Mouse (Mus musculus): ENCODE results near the gene Dync1li2. TPM values are rescaled to one million over a fixed set of nuclear protein-coding genes. Genes with fewer than 3 reads are reported as not detected.

Dync1li2 gene
- total and polyA plus RNA-seq, 3 experiments, result 12.7 to 22.8 (median 14.3) TPM

GRCm38 (mm10) chr8:104383977-104384376 lies 58.9 kb downstream of the Dync1li2 start:
- in situ Hi-C loops (cut with MboI; ENCODE audit: low pct_ligation_motif_present, low pct_unique_long_range_greater_than_20kb, low sequenced_read_pairs), result no loop called here
- Histone ChIP-seq H3K9me3 (replicated peaks; ENCODE audit: low read length) (no peaks in the 10 kb centered on the region), H3K27ac (ENCODE audit: insufficient read depth, low read depth) (no peak overlapping the region), H3K9ac (ENCODE audit: insufficient read depth, low read depth) (no peak overlapping the region), H3K4me1 (ENCODE audit: control insufficient read depth in 1 of 2, insufficient read depth in 2 of 2) (peaks cover 9 to 44% of the 10 kb centered on the region in 2 experiments; a peak in 3 of 4 replicates), H3K27me3 (replicated peaks) (no peaks in the 10 kb centered on the region), H3K4me2 (ENCODE audit: insufficient read depth, low read depth, poor library complexity, severe bottlenecking) (no peak overlapping the region), H3K36me3 (replicated peaks in 1 of 2; ENCODE audit: control insufficient read depth in 1 of 2, insufficient read depth in 1 of 2, low read length in 1 of 2) (no peaks in the 10 kb centered on the region), H3K4me3 (replicated peaks in 1 of 3; ENCODE audit: low read depth in 2 of 3, low read length in 2 of 3, poor library complexity in 1 of 3) (no peak overlapping the region), H3K79me2 (replicated peaks; ENCODE audit: control insufficient read depth, extremely low read depth, insufficient read depth, poor library complexity, severe bottlenecking) (no peaks in the 10 kb centered on the region)
- TF ChIP-seq CTCF (conservative IDR thresholded peaks at IDR 0.05 in 1 of 2, IDR thresholded peaks at IDR 0.05 in 1 of 2; ENCODE audit: low read depth in 2 of 2, low read length in 2 of 2), result no peak
- no peak for TF ChIP-seq ZNF384 (IDR thresholded peaks at IDR 0.05; ENCODE audit: low read depth, low read length)
- no peak for TF ChIP-seq TBP (conservative IDR thresholded peaks at IDR 0.05; ENCODE audit: low read depth, low read length)
- TF ChIP-seq RAD21 (IDR thresholded peaks at IDR 0.05; ENCODE audit: low read depth, low read length), result no peak
- no peak for TF ChIP-seq POLR2A (IDR thresholded peaks at IDR 0.05; ENCODE audit: low read depth, low read length)
- no peak for TF ChIP-seq CHD2 (IDR thresholded peaks at IDR 0.05; ENCODE audit: low read length)
- no peak for TF ChIP-seq MYC (IDR thresholded peaks at IDR 0.05; ENCODE audit: low read depth, low read length)
- TF ChIP-seq MXI1 (IDR thresholded peaks at IDR 0.05; ENCODE audit: low read depth, low read length), result no peak
- TF ChIP-seq JUN (IDR thresholded peaks at IDR 0.05; ENCODE audit: insufficient read depth, low read depth, low read length), result no peak
- TF ChIP-seq IRF4 (IDR thresholded peaks at IDR 0.05; ENCODE audit: low read depth, low read length), result no peak
- TF ChIP-seq TCF12 (IDR thresholded peaks at IDR 0.05; ENCODE audit: low read depth, low read length), result no peak
- no peak for TF ChIP-seq CHD1 (IDR thresholded peaks at IDR 0.05; ENCODE audit: low read depth, low read length)
- no peak for TF ChIP-seq KAT2A (IDR thresholded peaks at IDR 0.05; ENCODE audit: insufficient replicate concordance, low read length)
- no peak for DNase-seq (ENCODE audit: extremely low read depth)
- dilution Hi-C loops (cut with MboI; ENCODE audit: extremely low pct_ligation_motif_present, extremely low pct_unique_long_range_greater_than_20kb, low sequenced_read_pairs), result no loop called here

- Histone ChIP-seq H3K27me3 (replicated peaks) (no peaks in the 10 kb centered on the region), H3K79me2 (replicated peaks; ENCODE audit: control insufficient read depth, extremely low read depth, insufficient read depth, poor library complexity, severe bottlenecking) (no peaks in the 10 kb centered on the region), H3K9me3 (replicated peaks; ENCODE audit: low read length) (no peaks in the 10 kb centered on the region), H3K36me3 (replicated peaks in 1 of 2; ENCODE audit: control insufficient read depth in 1 of 2, insufficient read depth in 1 of 2, low read length in 1 of 2) (no peaks in the 10 kb centered on the region), H3K4me3 (replicated peaks in 1 of 3; ENCODE audit: low read depth in 2 of 3, low read length in 2 of 3, poor library complexity in 1 of 3) (no peak overlapping the region), H3K4me1 (ENCODE audit: control insufficient read depth in 1 of 2, insufficient read depth in 2 of 2) (peaks cover 9 to 44% of the 10 kb centered on the region in 2 experiments; a peak in 3 of 4 replicates), H3K27ac (ENCODE audit: insufficient read depth, low read depth) (no peak overlapping the region), H3K9ac (ENCODE audit: insufficient read depth, low read depth) (no peak overlapping the region), H3K4me2 (ENCODE audit: insufficient read depth, low read depth, poor library complexity, severe bottlenecking) (no peak overlapping the region)
- in situ Hi-C loops (cut with MboI; ENCODE audit: low pct_ligation_motif_present, low pct_unique_long_range_greater_than_20kb, low sequenced_read_pairs), result no loop called here
- DNase-seq (ENCODE audit: extremely low read depth), result no peak
- dilution Hi-C loops (cut with MboI; ENCODE audit: extremely low pct_ligation_motif_present, extremely low pct_unique_long_range_greater_than_20kb, low sequenced_read_pairs), result no loop called here
- TF ChIP-seq CHD2 (IDR thresholded peaks at IDR 0.05; ENCODE audit: low read length) (no peak), HCFC1 (IDR thresholded peaks at IDR 0.05; ENCODE audit: low read depth, low read length) (no peak), USF1 (IDR thresholded peaks at IDR 0.05; ENCODE audit: low read depth, low read length) (no peak), JUN (IDR thresholded peaks at IDR 0.05; ENCODE audit: insufficient read depth, low read depth, low read length) (no peak), E2F4 (IDR thresholded peaks at IDR 0.05; ENCODE audit: insufficient replicate concordance, low read depth, low read length) (no peak), MAZ (IDR thresholded peaks at IDR 0.05; ENCODE audit: low read depth, low read length) (no peak), ETS1 (conservative IDR thresholded peaks at IDR 0.05; ENCODE audit: low read depth, low read length) (no peak), ZC3H11A (IDR thresholded peaks at IDR 0.05; ENCODE audit: low read depth, low read length) (no peak), MEF2A (IDR thresholded peaks at IDR 0.05; ENCODE audit: borderline replicate concordance, low read depth, low read length) (no peak), MAX (IDR thresholded peaks at IDR 0.05; ENCODE audit: low read length) (no peak), TCF12 (IDR thresholded peaks at IDR 0.05; ENCODE audit: low read depth, low read length) (no peak)
These were observed 59.6 kb downstream of the Dync1li2 start for GRCm38 (mm10) chr8:104383296-104383695.

All from CH12.LX (cell line).